Comparison of ENCODE assay signal across 8 mouse cellular contexts in genomic region chr12:84970428-84971096, GRCm38 (mm10). TPM values are rescaled to one million over a fixed set of nuclear protein-coding genes. Genes with fewer than 3 reads are reported as not detected.
DNase-seq lines count a peak whose midpoint lies in the region; ATAC-seq and TF ChIP-seq lines count a peak whose summit lies in the region.

TSS of gene Fcf1 (plus strand) at chr12:84970897.
TSS of gene Arel1 (minus strand) at chr12:84970900.

- TF ChIP-seq EP300 in ES-Bruce4 (IDR thresholded peaks at IDR 0.05; ENCODE audit: insufficient read depth, low read depth, low read length): no peak

- intact Hi-C loops in heart, postnatal 14 days (cut with DNase I): no loop called here

- under 1% methylated on average over 42 of the region's 42 CpGs for WGBS in forebrain, embryonic 14.5 days
- WGBS in neural tube, embryonic 15.5 days: under 1% methylated on average over 42 of the region's 42 CpGs

- peaks cover 26% of the 10 kb centered on the region for H3K36me3 ChIP-seq in ES-Bruce4 (ENCODE audit: control insufficient read depth, insufficient read depth, low read length, poor library complexity, severe bottlenecking)
- H3K36me3 ChIP-seq in forebrain, embryonic 14.5 days (ENCODE audit: control insufficient read depth, insufficient read depth, low read length): peaks cover 23% of the 10 kb centered on the region
- H3K36me3 ChIP-seq in neural tube, embryonic 15.5 days: peaks cover 18% of the 10 kb centered on the region

- ATAC-seq in cerebellum, adult (ENCODE audit: insufficient number of reproducible peaks, low FRiP score, low TSS enrichment): peak; percentile 61; the same call in 1 of the 2 replicates
- ATAC-seq in forebrain, embryonic 14.5 days: peak; percentile 85
- peak; percentile 87 for ATAC-seq in neural tube, embryonic 15.5 days (ENCODE audit: low FRiP score)

- H3K27me3 ChIP-seq in ES-Bruce4 (ENCODE audit: control insufficient read depth, insufficient read depth, low read length, poor library complexity, severe bottlenecking): no peaks in the 10 kb centered on the region
- no peaks in the 10 kb centered on the region for H3K27me3 ChIP-seq in forebrain, embryonic 14.5 days (replicated peaks; ENCODE audit: control insufficient read depth, insufficient read depth, low read length)
- H3K27me3 ChIP-seq in neural tube, embryonic 15.5 days (replicated peaks): no peaks in the 10 kb centered on the region

- peak within 1 kb of the TSS; percentile 99 for H3K4me3 ChIP-seq in ES-Bruce4 (ENCODE audit: low read depth, low read length)
- H3K4me3 ChIP-seq in forebrain, embryonic 14.5 days (ENCODE audit: low read depth, low read length): peak within 1 kb of the TSS; percentile 81
- peak within 1 kb of the TSS; percentile 80 for H3K4me3 ChIP-seq in neural tube, embryonic 15.5 days (replicated peaks)

- H3K9ac ChIP-seq in ES-Bruce4 (ENCODE audit: low read depth, poor library complexity, severe bottlenecking): peak within 1 kb of the TSS; percentile 86
- peak within 1 kb of the TSS; percentile 86 for H3K9ac ChIP-seq in forebrain, embryonic 14.5 days (ENCODE audit: low read length)
- peak within 1 kb of the TSS; percentile 90 for H3K9ac ChIP-seq in neural tube, embryonic 15.5 days (replicated peaks)

- H3K27ac ChIP-seq in ES-Bruce4 (ENCODE audit: insufficient read depth, low read length): no peak within 1 kb of the TSS
- H3K27ac ChIP-seq in forebrain, embryonic 14.5 days (ENCODE audit: low read depth, low read length): no peak within 1 kb of the TSS
- peak within 1 kb of the TSS; percentile 69 for H3K27ac ChIP-seq in neural tube, embryonic 15.5 days (replicated peaks)

- peak; percentile 96 for DNase-seq in forebrain, embryonic 14.5 days (ENCODE audit: low spot score)
- DNase-seq in heart, postnatal 14 days: peak; percentile 85 to 90
- peak; percentile 89 for DNase-seq in layer of hippocampus, adult 11-12 months (ENCODE audit: low spot score)
- DNase-seq in lung, adult 18-20 months: peak; percentile 88 to 92
- DNase-seq in testis, postnatal 14 days (ENCODE audit: low spot score): peak; percentile 91

- TF ChIP-seq POLR2A in ES-Bruce4 (IDR thresholded peaks at IDR 0.05; ENCODE audit: insufficient read depth, low read length): peak; percentile 38

- peak within 1 kb of the TSS; percentile 78 for H3K4me2 ChIP-seq in forebrain, embryonic 14.5 days (ENCODE audit: low read length)
- H3K4me2 ChIP-seq in neural tube, embryonic 15.5 days: peak within 1 kb of the TSS; percentile 96

- no peaks in the 10 kb centered on the region for H3K9me3 ChIP-seq in ES-Bruce4 (replicated peaks; ENCODE audit: control insufficient read depth, insufficient read depth, low read length, poor library complexity, severe bottlenecking)
- no peaks in the 10 kb centered on the region for H3K9me3 ChIP-seq in forebrain, embryonic 14.5 days (replicated peaks; ENCODE audit: control insufficient read depth, low read length)
- H3K9me3 ChIP-seq in neural tube, embryonic 15.5 days (replicated peaks): no peaks in the 10 kb centered on the region

- H3K4me1 ChIP-seq in ES-Bruce4 (ENCODE audit: control insufficient read depth, insufficient read depth, low read length): no peaks in the 10 kb centered on the region
- peaks cover 11% of the 10 kb centered on the region for H3K4me1 ChIP-seq in forebrain, embryonic 14.5 days (ENCODE audit: control insufficient read depth, insufficient read depth, low read length)
- H3K4me1 ChIP-seq in neural tube, embryonic 15.5 days: peaks cover 33% of the 10 kb centered on the region

- TF ChIP-seq CTCF in ES-Bruce4 (IDR thresholded peaks at IDR 0.05; ENCODE audit: low read depth, low read length): no peak

RNA-seq across cellular contexts. Expression of gene Fcf1, which starts in this region (rescaled TPM):
- polyA plus RNA-seq in ES-Bruce4 (2011; ENCODE audit: insufficient read depth, insufficient read length, low read depth, missing spikeins): 173 and 179 TPM in 2 replicates
- 128 and 147 TPM in 2 replicates for polyA plus RNA-seq in forebrain, embryonic 14.5 days (2014; fragmentation: Nextera tagmentation; extraction: Ambion mirVana)
- total RNA-seq in heart, postnatal 14 days (2021): 10 to 100 TPM; 30.1 to 37.1 TPM
- 83.3 and 94.9 TPM in 2 replicates for polyA plus RNA-seq in neural tube, embryonic 15.5 days (2015; fragmentation: Nextera tagmentation; extraction: Ambion mirVana)

RNA-seq across cellular contexts. Expression of gene Arel1, which starts in this region (rescaled TPM):
- 30.7 and 32.3 TPM in 2 replicates for polyA plus RNA-seq in ES-Bruce4 (2011; ENCODE audit: insufficient read depth, insufficient read length, low read depth, missing spikeins)
- polyA plus RNA-seq in forebrain, embryonic 14.5 days (2014; fragmentation: Nextera tagmentation; extraction: Ambion mirVana): 31.4 and 37.5 TPM in 2 replicates
- 10 to 100 TPM; 33.6 to 38.9 TPM for total RNA-seq in heart, postnatal 14 days (2021)
- 28.1 and 29.6 TPM in 2 replicates for polyA plus RNA-seq in neural tube, embryonic 15.5 days (2015; fragmentation: Nextera tagmentation; extraction: Ambion mirVana)
